Mouse (Mus musculus) E14TG2a.4 (cell line): ENCODE data around the gene Susd5.
A peak's percentile ranks its signal among the peaks of the same experiment; 100 is the strongest.
"Not testable (repeated sequence)": the region's sequence is repeated elsewhere in the genome, so short reads cannot be mapped to it uniquely, and the experiment has no call there.

Experiments
- H3K27me3 ChIP-seq: 2 replicates; pipeline ENCODE4 v1.6.1; 2014; ENCODE audit warnings: low read length, control low read depth; ENCODE audit not compliant: insufficient read depth
- H3K36me3 ChIP-seq: 2 replicates; pipeline ENCODE4 v1.6.1; 2014; ENCODE audit warnings: low read length, control low read depth; ENCODE audit not compliant: insufficient read depth
- H3K4me1 ChIP-seq: replicated peaks from 2 replicates; pipeline ENCODE4 v1.6.1; 2014; ENCODE audit warnings: low read depth, low read length, control low read depth
- H3K4me3 ChIP-seq: replicated peaks from 2 replicates; pipeline ENCODE4 v1.5.1; 2014; ENCODE audit warnings: mild to moderate bottlenecking, low read length
- H3K9me3 ChIP-seq: 2 replicates; pipeline ENCODE4 v1.6.1; 2014; ENCODE audit warnings: low read length, control low read depth
- CTCF ChIP-seq: conservative IDR thresholded peaks from 2 replicates; pipeline ENCODE4 v1.5.1; 2014; ENCODE audit warnings: low read length
- NANOG ChIP-seq: IDR thresholded peaks from 2 replicates; pipeline ENCODE4 v1.6.1; 2014; ENCODE audit warnings: borderline replicate concordance, low read length, mixed read lengths
- POU5F1 ChIP-seq: IDR thresholded peaks from 2 replicates; pipeline ENCODE4 v1.6.1; 2014; ENCODE audit warnings: low read length, borderline replicate concordance

Susd5 gene

DNA sequence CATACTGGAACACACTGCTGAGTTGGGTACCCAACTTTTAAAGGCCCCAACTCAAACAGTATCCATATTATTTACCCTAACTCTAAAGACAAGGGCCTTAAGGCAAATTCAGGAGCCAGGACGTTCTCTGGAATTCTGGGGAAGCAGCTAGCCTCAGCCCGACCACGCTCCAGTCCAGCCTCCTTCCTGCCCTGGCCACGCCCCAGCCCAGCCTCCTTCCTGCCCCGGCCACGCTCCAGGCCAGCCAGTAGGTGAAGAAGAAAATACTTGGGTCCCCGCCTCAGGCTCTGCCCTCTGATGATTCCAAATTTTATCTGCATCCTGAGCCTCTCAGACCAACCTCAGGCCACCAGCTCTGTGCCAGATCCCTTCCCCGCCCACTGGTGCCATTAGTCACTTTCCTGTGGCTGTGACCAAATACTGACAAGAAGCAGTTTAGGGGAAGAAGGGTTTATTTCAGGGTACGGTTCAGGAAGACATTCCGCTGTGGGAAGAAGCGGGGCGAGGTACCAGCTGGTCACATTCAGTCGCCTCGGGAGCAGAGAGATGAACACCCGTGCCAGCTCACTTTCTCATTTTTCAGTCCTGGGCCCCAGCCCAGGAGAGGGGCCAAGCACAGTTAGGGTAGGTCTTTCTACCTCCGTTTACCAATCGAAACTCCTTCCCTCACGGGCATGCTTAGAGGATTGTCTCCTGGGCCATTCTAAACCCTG, 57.1 kb downstream of the Susd5 start:
- no peak for TF ChIP-seq POU5F1
- no peak for TF ChIP-seq NANOG
- TF ChIP-seq CTCF = no peak
- Histone ChIP-seq H3K4me3 (0 out of 2 replicates have a peak overlapping the region, but pooled peaks have one; percentile 3), H3K27me3 (no peaks in the 10 kb centered on the region), H3K9me3 (peaks cover 30% of the 10 kb centered on the region), H3K4me1 (0 out of 2 replicates have a peak, but pooled peaks cover 4% of the 10 kb centered on the region), H3K36me3 (no peaks in the 10 kb centered on the region)

DNA sequence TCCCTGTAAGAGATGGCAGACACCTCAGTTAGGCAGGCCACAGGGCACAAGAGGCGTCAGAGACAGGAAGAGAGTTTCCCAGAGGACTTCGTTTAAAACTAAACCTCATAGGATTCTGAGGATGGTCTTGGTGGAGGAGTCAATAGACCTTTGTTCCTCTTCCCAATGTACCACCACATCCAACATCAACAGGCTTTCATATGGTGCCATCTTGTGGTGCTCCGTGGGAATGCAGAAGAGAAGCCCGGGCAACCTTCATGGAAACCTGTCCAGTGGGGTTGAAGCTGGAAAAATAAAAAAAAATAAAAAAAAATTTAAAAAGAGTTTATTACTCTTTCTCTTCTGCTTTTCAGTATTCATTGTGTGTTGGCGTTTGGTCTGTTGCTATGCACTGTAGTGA, 59.7 kb downstream of the Susd5 start:
- H3K4me1 ChIP-seq, H3K9me3 ChIP-seq, H3K36me3 ChIP-seq, H3K27me3 ChIP-seq, H3K4me3 ChIP-seq: not testable (repeated sequence)
- TF ChIP-seq CTCF = peak; percentile 53

DNA sequence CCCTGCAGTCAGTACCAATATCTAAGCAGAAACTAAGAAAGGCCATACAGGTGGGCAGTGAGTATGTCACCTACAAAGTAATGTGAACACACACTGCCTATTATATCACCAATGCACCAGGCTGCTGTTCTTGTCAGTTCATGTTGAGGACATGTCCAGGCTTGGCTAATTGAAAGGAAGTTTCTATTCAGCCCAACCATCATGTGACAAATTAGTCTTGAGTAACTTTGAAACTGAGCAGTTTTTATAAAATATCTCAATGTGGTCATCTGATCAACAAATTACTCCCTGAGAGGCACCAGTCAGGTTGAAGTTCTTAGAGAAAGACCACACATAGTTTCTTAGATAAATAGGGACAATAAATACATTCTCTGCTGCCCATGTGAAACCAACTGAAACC, 65.9 kb downstream of the Susd5 start:
- not testable (repeated sequence) for H3K27me3 ChIP-seq, H3K4me1 ChIP-seq, H3K4me3 ChIP-seq, H3K36me3 ChIP-seq, H3K9me3 ChIP-seq

DNA sequence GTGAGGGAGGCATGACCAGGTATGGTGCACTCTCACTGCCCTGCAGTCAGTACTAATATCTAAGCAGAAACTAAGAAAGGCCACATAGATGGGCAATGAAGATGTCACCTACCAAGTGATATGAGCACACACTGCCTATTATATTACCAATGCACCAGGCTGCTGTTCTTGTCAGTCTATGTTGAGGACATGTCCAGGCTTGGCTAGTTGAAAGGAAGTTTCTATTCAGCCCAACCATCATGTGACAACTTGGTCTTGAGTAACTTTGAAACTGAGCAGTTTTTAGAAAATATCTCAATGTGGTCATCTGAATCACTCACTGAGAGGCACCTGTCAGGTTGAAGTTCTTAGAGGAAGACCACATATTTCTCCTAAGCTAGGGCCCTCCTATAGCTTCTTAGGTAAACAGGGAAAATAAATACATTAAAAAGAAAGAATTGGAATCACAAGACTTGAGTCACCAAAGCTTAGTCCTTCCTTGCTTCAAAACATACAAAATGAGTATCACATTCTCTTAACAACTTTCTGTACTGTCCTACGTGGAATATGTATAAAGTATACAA, 72.4 kb downstream of the Susd5 start:
- not testable (repeated sequence) for H3K27me3 ChIP-seq, H3K9me3 ChIP-seq, H3K4me3 ChIP-seq, H3K36me3 ChIP-seq, H3K4me1 ChIP-seq
